Mouse (Mus musculus) hindbrain, embryonic 16.5 days (tissue): Measurements from ENCODE around the gene Samd1. TPM values are rescaled to one million over a fixed set of nuclear protein-coding genes. Genes with fewer than 3 reads are reported as not detected.
A peak's percentile ranks its signal among the peaks of the same experiment; 100 is the strongest.
"Not testable (repeated sequence)": the region's sequence is repeated elsewhere in the genome, so short reads cannot be mapped to it uniquely, and the experiment has no call there.

Experiments used
- ATAC-seq: fragments of 200-750 bp; cut with Nextera tagmentation; 2 replicates; pipeline ENCODE4 v1.8.0; 2017; ENCODE audit warnings: moderate TSS enrichment, moderate library complexity
- H3K27ac ChIP-seq: fragments of 300-500 bp; sonication (generic); 2 replicates; pipeline ENCODE4 v1.5.1; 2014; ENCODE audit warnings: low read depth, mild to moderate bottlenecking, control low read depth, low read length, moderate library complexity
- H3K27me3 ChIP-seq: fragments of 300-500 bp; sonication (generic); replicated peaks from 2 replicates; pipeline ENCODE4 v1.6.1; 2014; ENCODE audit warnings: low read length; ENCODE audit not compliant: control insufficient read depth, insufficient read depth
- H3K36me3 ChIP-seq: fragments of 300-500 bp; sonication (generic); 2 replicates; pipeline ENCODE4 v1.6.1; 2014; ENCODE audit warnings: mild to moderate bottlenecking, low read length, moderate library complexity, mixed read lengths; ENCODE audit not compliant: control insufficient read depth, insufficient read depth
- H3K4me1 ChIP-seq: fragments of 300-500 bp; sonication (generic); 2 replicates; pipeline ENCODE4 v1.6.1; 2014; ENCODE audit warnings: low read depth, low read length; ENCODE audit not compliant: control insufficient read depth, insufficient read depth
- H3K4me2 ChIP-seq: fragments of 300-500 bp; sonication (generic); 2 replicates; pipeline ENCODE4 v1.6.1; 2014; ENCODE audit warnings: mild to moderate bottlenecking, low read length, control low read depth, moderate library complexity
- H3K4me3 ChIP-seq: fragments of 300-500 bp; sonication (generic); 2 replicates; pipeline ENCODE4 v1.5.1; 2014; ENCODE audit warnings: mild to moderate bottlenecking, low read length, control low read depth, moderate library complexity
- H3K9ac ChIP-seq: fragments of 300-500 bp; sonication (generic); 2 replicates; pipeline ENCODE4 v1.6.1; 2014; ENCODE audit warnings: low read depth, mild to moderate bottlenecking, control low read depth, low read length, moderate library complexity
- H3K9me3 ChIP-seq: fragments of 300-500 bp; sonication (generic); 2 replicates; pipeline ENCODE4 v1.6.1; 2014; ENCODE audit warnings: mild to moderate bottlenecking, low read length, moderate library complexity; ENCODE audit not compliant: control insufficient read depth
- WGBS: fragments of 180-500 bp; shearing (Covaris S2); extraction: QIAGEN DNeasy Blood & Tissue Kit; methylation state at CpG from one replicate; pipeline ENCODE4 v1.1.7; 2014; 5-methylcytosine and 5-hydroxymethylcytosine counted together
- polyA plus RNA-seq: library from polyadenylated mRNA; unstranded; fragments of >200 nt; fragmentation: Nextera tagmentation; extraction: Ambion mirVana; gene quantifications from 2 replicates; pipeline ENCODE4 v1.2.1, GENCODE M21; 2015

Samd1 gene
- polyA plus RNA-seq, 1 experiment from 2014 or later = 5.9 TPM

- under 1% methylated on average over 30 of the region's 30 CpGs for WGBS
- peak; percentile 84 for ATAC-seq
These were observed 7.2 kb downstream of the Samd1 start for GRCm38 (mm10) chr8:84004533-84005201.

GRCm38 (mm10) chr8:84005502-84005901 is 8.0 kb downstream of the Samd1 start:
- H3K4me3 ChIP-seq, H3K36me3 ChIP-seq, H3K9me3 ChIP-seq, H3K27ac ChIP-seq, ATAC-seq, H3K27me3 ChIP-seq, H3K4me2 ChIP-seq, H3K9ac ChIP-seq: not testable (repeated sequence)
- peaks cover 18% of the 10 kb centered on the region for H3K4me1 ChIP-seq
- 96% methylated on average over 7 of the region's 7 CpGs for WGBS

More at GRCm38 (mm10) chr8:84004533-84005201, 7.2 kb downstream of the Samd1 start:
- peak overlapping the region; percentile 76 for H3K9ac ChIP-seq
- peaks cover 16% of the 10 kb centered on the region for H3K4me1 ChIP-seq
- no peaks in the 10 kb centered on the region; the same call in 1 of the 2 replicates for H3K27me3 ChIP-seq
- H3K36me3 ChIP-seq = no peaks in the 10 kb centered on the region; the same call in 1 of the 2 replicates
- peak overlapping the region; percentile 52; the same call in 1 of the 2 replicates for H3K27ac ChIP-seq
- H3K9me3 ChIP-seq = no peaks in the 10 kb centered on the region
- peak overlapping the region; percentile 56 for H3K4me3 ChIP-seq
- H3K4me2 ChIP-seq = peak overlapping the region; percentile 83

- H3K27me3 ChIP-seq = peaks cover 24% of the 10 kb centered on the region
- no peaks in the 10 kb centered on the region for H3K36me3 ChIP-seq
- no peak overlapping the region for H3K4me2 ChIP-seq
- H3K27ac ChIP-seq = no peak overlapping the region
- no peak overlapping the region for H3K4me3 ChIP-seq
- no peak for ATAC-seq
- H3K9me3 ChIP-seq = no peaks in the 10 kb centered on the region
- H3K9ac ChIP-seq = no peak overlapping the region
- 23% methylated on average over 7 of the region's 7 CpGs for WGBS
- H3K4me1 ChIP-seq = peaks cover 34% of the 10 kb centered on the region
These were observed 10.9 kb downstream of the Samd1 start for GRCm38 (mm10) chr8:84008362-84008761.

GRCm38 (mm10) chr8:84009876-84010275 is 12.4 kb downstream of the Samd1 start:
- Histone ChIP-seq H3K27me3 (peaks cover 27% of the 10 kb centered on the region), H3K4me2 (no peak overlapping the region; the same call in 1 of the 2 replicates), H3K9me3 (no peaks in the 10 kb centered on the region), H3K4me1 (peaks cover 25% of the 10 kb centered on the region), H3K9ac (no peak overlapping the region), H3K36me3 (no peaks in the 10 kb centered on the region), H3K27ac (no peak overlapping the region), H3K4me3 (no peak overlapping the region)
- peak; percentile 35; the same call in 1 of the 2 replicates for ATAC-seq
- 2% methylated on average over 11 of the region's 11 CpGs for WGBS

GRCm38 (mm10) chr8:84010625-84011611 is 13.4 kb downstream of the Samd1 start:
- H3K27ac ChIP-seq = no peak overlapping the region
- peaks cover 22% of the 10 kb centered on the region for H3K4me1 ChIP-seq
- peak; percentile 71 for ATAC-seq
- no peaks in the 10 kb centered on the region for H3K9me3 ChIP-seq
- H3K9ac ChIP-seq = peak overlapping the region; percentile 73
- H3K36me3 ChIP-seq = no peaks in the 10 kb centered on the region
- peaks cover 27% of the 10 kb centered on the region for H3K27me3 ChIP-seq
- peak overlapping the region; percentile 100 for H3K4me2 ChIP-seq
- WGBS = 2% methylated on average over 61 of the region's 83 CpGs
- peak overlapping the region; percentile 66 for H3K4me3 ChIP-seq

GRCm38 (mm10) chr8:84011705-84012498 is 14.4 kb downstream of the Samd1 start, which contains the start of gene 2210011C24Rik:
TSS of gene 2210011C24Rik (minus strand) at chr8:84012171.
- Histone ChIP-seq H3K9ac (peak within 1 kb of the TSS; percentile 73), H3K9me3 (no peaks in the 10 kb centered on the region), H3K4me3 (peak within 1 kb of the TSS; percentile 66), H3K27me3 (peaks cover 27% of the 10 kb centered on the region), H3K4me1 (peaks cover 22% of the 10 kb centered on the region), H3K4me2 (peak within 1 kb of the TSS; percentile 100), H3K27ac (no peak within 1 kb of the TSS), H3K36me3 (no peaks in the 10 kb centered on the region)
- under 1% methylated on average over 45 of the region's 45 CpGs for WGBS
- peak; percentile 12; the same call in 1 of the 2 replicates for ATAC-seq

GRCm38 (mm10) chr8:84012499-84013165 is 15.2 kb downstream of the Samd1 start:
- Histone ChIP-seq H3K27ac (no peak overlapping the region), H3K4me2 (peak overlapping the region; percentile 100), H3K4me1 (peaks cover 22% of the 10 kb centered on the region), H3K36me3 (no peaks in the 10 kb centered on the region), H3K4me3 (peak overlapping the region; percentile 66), H3K9me3 (no peaks in the 10 kb centered on the region), H3K27me3 (peaks cover 27% of the 10 kb centered on the region), H3K9ac (peak overlapping the region; percentile 50)
- no peak; the same call in 1 of the 2 replicates for ATAC-seq
- 7% methylated on average over 35 of the region's 35 CpGs for WGBS

- ATAC-seq = no peak
- H3K27me3 ChIP-seq = peaks cover 17% of the 10 kb centered on the region
These were observed 18.4 kb downstream of the Samd1 start for GRCm38 (mm10) chr8:84015833-84016232.

More at GRCm38 (mm10) chr8:84015833-84016232, 18.4 kb downstream of the Samd1 start:
- Histone ChIP-seq H3K36me3 (no peaks in the 10 kb centered on the region), H3K27ac (no peak overlapping the region), H3K9me3 (no peaks in the 10 kb centered on the region), H3K4me2 (no peak overlapping the region), H3K9ac (no peak overlapping the region), H3K4me3 (no peak overlapping the region), H3K4me1 (peaks cover 17% of the 10 kb centered on the region)
- 90% methylated on average over 5 of the region's 5 CpGs for WGBS
